Mouse (Mus musculus): ENCODE measurements at regions not wholly inside any gene's neighbourhood (a gene's known extent, or its start where the extent isn't known, plus 50 kb on each side); places are given as distances from the start of the nearest gene placed in this dataset.

DNA sequence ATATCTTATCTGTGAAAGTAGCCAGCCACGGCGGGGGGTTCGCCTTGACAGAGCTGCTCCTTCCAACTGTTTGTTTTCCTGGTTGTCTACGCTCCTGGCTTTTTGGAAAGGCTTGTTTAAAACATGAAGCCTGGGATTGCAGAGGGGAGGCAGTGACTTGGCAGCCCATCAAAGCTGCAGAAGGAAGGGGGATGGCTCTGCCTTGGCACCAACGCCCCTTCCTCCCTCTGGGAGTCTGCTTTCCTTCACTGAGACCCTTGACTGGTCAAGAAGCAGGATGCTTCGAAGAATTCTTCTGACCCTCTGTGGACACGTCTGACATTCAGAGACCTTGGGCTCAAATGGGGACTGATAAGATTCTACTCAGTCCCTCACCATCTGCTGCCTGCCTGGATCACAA is 176.9 kb upstream of the Sall1 start:
- Histone ChIP-seq H3K36me3 (ENCODE audit: control insufficient read depth, insufficient read depth, low read length) (no peaks in the 10 kb centered on the region), H3K27me3 (ENCODE audit: control insufficient read depth, insufficient read depth, low read length) (no peaks in the 10 kb centered on the region), H3K4me1 (ENCODE audit: control insufficient read depth, insufficient read depth, insufficient read length, low read length) (no peaks in the 10 kb centered on the region; the same call in 1 of the 2 replicates), H3K4me3 (ENCODE audit: low read depth, low read length) (no peak overlapping the region), H3K27ac (ENCODE audit: insufficient read depth, low read depth, low read length) (no peak overlapping the region)
- TF ChIP-seq POLR2A (IDR thresholded peaks at IDR 0.05; ENCODE audit: low read depth, low read length) (no peak), CTCF (IDR thresholded peaks at IDR 0.05; ENCODE audit: extremely low read depth, insufficient read length, insufficient replicate concordance, low read depth, low read length) (no peak)
- 26% methylated on average over 7 of the region's 7 CpGs for WGBS

DNA sequence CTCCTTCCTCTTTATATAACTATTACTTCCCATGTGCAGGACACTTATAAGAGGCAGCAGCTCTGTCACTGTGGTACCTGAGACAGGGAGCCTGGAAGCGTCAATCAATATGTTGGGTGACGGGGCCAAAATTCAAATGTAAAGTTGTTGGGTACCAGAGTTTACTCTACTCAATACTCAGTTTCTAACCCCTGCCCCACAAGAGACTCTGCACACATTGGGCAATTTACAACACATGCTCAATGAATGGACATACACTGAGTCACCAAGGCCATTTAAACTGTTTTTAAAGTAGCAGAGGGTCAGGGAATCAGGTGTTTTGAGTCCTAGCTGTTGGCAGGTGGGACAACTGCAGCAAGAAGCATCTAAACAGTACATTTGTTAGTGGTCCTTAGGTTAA is 176.4 kb upstream of the Sall1 start:
- no peaks in the 10 kb centered on the region for H3K27me3 ChIP-seq (ENCODE audit: control insufficient read depth, insufficient read depth, low read length)
- no peaks in the 10 kb centered on the region; the same call in 1 of the 2 replicates for H3K4me1 ChIP-seq (ENCODE audit: control insufficient read depth, insufficient read depth, insufficient read length, low read length)
- WGBS, result 99% methylated on average over 2 of the region's 2 CpGs
- no peak overlapping the region for H3K4me3 ChIP-seq (ENCODE audit: low read depth, low read length)
- H3K27ac ChIP-seq (ENCODE audit: insufficient read depth, low read depth, low read length), result no peak overlapping the region
- TF ChIP-seq CTCF (IDR thresholded peaks at IDR 0.05; ENCODE audit: extremely low read depth, insufficient read length, insufficient replicate concordance, low read depth, low read length) (no peak), POLR2A (IDR thresholded peaks at IDR 0.05; ENCODE audit: low read depth, low read length) (no peak)
- no peaks in the 10 kb centered on the region for H3K36me3 ChIP-seq (ENCODE audit: control insufficient read depth, insufficient read depth, low read length)

DNA sequence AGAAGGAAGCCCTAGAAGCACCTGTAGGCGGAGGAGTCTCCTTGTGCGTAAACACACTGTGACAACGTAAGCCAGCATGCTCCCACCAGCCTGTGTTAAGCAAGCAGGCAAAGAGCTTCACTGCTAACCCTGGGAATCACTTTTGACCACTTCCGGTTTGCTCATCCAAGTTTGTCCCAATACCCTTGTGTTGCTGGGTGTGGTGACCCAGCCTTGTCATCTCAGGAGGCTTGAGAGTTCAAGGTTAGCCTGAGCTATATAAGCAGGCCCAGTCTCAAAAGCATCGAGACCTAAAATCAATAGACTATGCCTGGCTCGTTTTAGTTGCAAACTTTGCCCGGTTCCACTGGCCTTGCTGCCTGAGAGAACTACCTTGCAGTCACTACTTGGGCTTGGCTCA is 175.2 kb upstream of the Sall1 start:
- TF ChIP-seq POLR2A (IDR thresholded peaks at IDR 0.05; ENCODE audit: low read depth, low read length) (no peak), CTCF (IDR thresholded peaks at IDR 0.05; ENCODE audit: extremely low read depth, insufficient read length, insufficient replicate concordance, low read depth, low read length) (no peak)
- Histone ChIP-seq H3K4me1 (ENCODE audit: control insufficient read depth, insufficient read depth, insufficient read length, low read length) (no peaks in the 10 kb centered on the region; the same call in 1 of the 2 replicates), H3K27ac (ENCODE audit: insufficient read depth, low read depth, low read length) (no peak overlapping the region), H3K27me3 (ENCODE audit: control insufficient read depth, insufficient read depth, low read length) (no peaks in the 10 kb centered on the region), H3K4me3 (ENCODE audit: low read depth, low read length) (no peak overlapping the region), H3K36me3 (ENCODE audit: control insufficient read depth, insufficient read depth, low read length) (no peaks in the 10 kb centered on the region)
- 69% methylated on average over 7 of the region's 7 CpGs for WGBS

DNA sequence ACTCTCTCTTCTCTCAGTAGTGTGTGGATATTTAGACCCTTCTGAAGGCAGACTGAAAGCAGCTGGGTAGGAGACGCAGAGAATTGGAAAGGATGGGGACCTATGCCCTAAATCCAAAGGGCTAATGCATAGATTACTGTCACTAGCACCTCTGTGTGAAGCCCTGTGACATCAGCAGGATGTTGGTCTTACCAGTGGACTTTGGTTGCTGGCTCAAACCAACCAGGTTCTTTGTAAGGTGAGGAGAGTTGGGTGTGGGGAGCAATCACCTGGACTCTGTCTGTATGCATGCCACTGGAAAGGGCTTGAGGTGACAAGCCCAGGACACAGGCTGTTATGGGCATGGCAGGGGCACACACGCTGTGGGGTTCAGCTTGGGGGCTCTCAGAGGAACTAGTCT is 173.7 kb upstream of the Sall1 start:
- H3K4me3 ChIP-seq (ENCODE audit: low read depth, low read length), result no peak overlapping the region
- 53% methylated on average over 2 of the region's 2 CpGs for WGBS
- H3K36me3 ChIP-seq (ENCODE audit: control insufficient read depth, insufficient read depth, low read length), result no peaks in the 10 kb centered on the region
- H3K27me3 ChIP-seq (ENCODE audit: control insufficient read depth, insufficient read depth, low read length), result no peaks in the 10 kb centered on the region
- TF ChIP-seq POLR2A (IDR thresholded peaks at IDR 0.05; ENCODE audit: low read depth, low read length) (no peak), CTCF (IDR thresholded peaks at IDR 0.05; ENCODE audit: extremely low read depth, insufficient read length, insufficient replicate concordance, low read depth, low read length) (no peak)
- no peaks in the 10 kb centered on the region; the same call in 1 of the 2 replicates for H3K4me1 ChIP-seq (ENCODE audit: control insufficient read depth, insufficient read depth, insufficient read length, low read length)
- H3K27ac ChIP-seq (ENCODE audit: insufficient read depth, low read depth, low read length), result no peak overlapping the region

GRCm38 (mm10) chr8:89211931-89212330 is 168.0 kb upstream of the Sall1 start:
- no peaks in the 10 kb centered on the region for H3K4me1 ChIP-seq (ENCODE audit: control insufficient read depth, insufficient read depth, insufficient read length, low read length)
- no peak overlapping the region for H3K4me3 ChIP-seq (ENCODE audit: low read depth, low read length)
- H3K27me3 ChIP-seq (ENCODE audit: control insufficient read depth, insufficient read depth, low read length), result no peaks in the 10 kb centered on the region
- no peaks in the 10 kb centered on the region for H3K36me3 ChIP-seq (ENCODE audit: control insufficient read depth, insufficient read depth, low read length)
- H3K27ac ChIP-seq (ENCODE audit: insufficient read depth, low read depth, low read length), result no peak overlapping the region
- 86% methylated on average over 3 of the region's 3 CpGs for WGBS
- TF ChIP-seq POLR2A (IDR thresholded peaks at IDR 0.05; ENCODE audit: low read depth, low read length) (no peak), CTCF (IDR thresholded peaks at IDR 0.05; ENCODE audit: extremely low read depth, insufficient read length, insufficient replicate concordance, low read depth, low read length) (no peak)

- Histone ChIP-seq H3K4me1 (ENCODE audit: control insufficient read depth, insufficient read depth, insufficient read length, low read length) (no peaks in the 10 kb centered on the region), H3K27ac (ENCODE audit: insufficient read depth, low read depth, low read length) (no peak overlapping the region), H3K4me3 (ENCODE audit: low read depth, low read length) (no peak overlapping the region), H3K27me3 (ENCODE audit: control insufficient read depth, insufficient read depth, low read length) (no peaks in the 10 kb centered on the region), H3K36me3 (ENCODE audit: control insufficient read depth, insufficient read depth, low read length) (no peaks in the 10 kb centered on the region)
- no peak for TF ChIP-seq POLR2A (IDR thresholded peaks at IDR 0.05; ENCODE audit: low read depth, low read length)
- TF ChIP-seq CTCF (IDR thresholded peaks at IDR 0.05; ENCODE audit: extremely low read depth, insufficient read length, insufficient replicate concordance, low read depth, low read length), result no peak
- WGBS, result 60% methylated on average over 1 of the region's 1 CpGs
Observed at GRCm38 (mm10) chr8:89210684-89211083, 166.7 kb upstream of the Sall1 start.

DNA sequence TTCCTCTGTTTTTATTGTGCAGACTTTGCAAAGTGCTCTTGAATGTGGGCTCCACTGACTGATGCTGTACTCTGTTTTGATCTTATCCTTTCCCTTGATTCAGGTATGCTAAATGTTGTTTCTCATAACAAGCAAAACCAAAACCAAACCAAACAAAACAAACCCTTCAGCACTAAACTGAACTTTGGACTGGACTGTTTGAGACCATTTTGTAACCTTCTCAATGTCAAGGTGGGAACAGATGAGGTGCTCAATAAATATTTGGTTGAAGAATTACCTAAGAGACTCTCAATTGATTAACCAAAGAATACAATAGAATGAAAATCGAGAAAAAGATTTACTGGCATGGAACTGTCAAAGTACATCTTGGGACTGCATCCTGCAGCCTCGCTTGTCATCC is 163.9 kb upstream of the Sall1 start:
- Histone ChIP-seq H3K27ac (ENCODE audit: insufficient read depth, low read depth, low read length) (no peak overlapping the region), H3K4me1 (ENCODE audit: control insufficient read depth, insufficient read depth, insufficient read length, low read length) (no peaks in the 10 kb centered on the region), H3K4me3 (ENCODE audit: low read depth, low read length) (no peak overlapping the region), H3K27me3 (ENCODE audit: control insufficient read depth, insufficient read depth, low read length) (no peaks in the 10 kb centered on the region), H3K36me3 (ENCODE audit: control insufficient read depth, insufficient read depth, low read length) (no peaks in the 10 kb centered on the region)
- TF ChIP-seq CTCF (IDR thresholded peaks at IDR 0.05; ENCODE audit: extremely low read depth, insufficient read length, insufficient replicate concordance, low read depth, low read length), result no peak
- TF ChIP-seq POLR2A (IDR thresholded peaks at IDR 0.05; ENCODE audit: low read depth, low read length), result no peak
- WGBS, result 67% methylated on average over 2 of the region's 2 CpGs

All from small intestine, adult 2 months (tissue).